Mouse (Mus musculus): ENCODE results near the gene Pld3. TPM values are rescaled to one million over a fixed set of nuclear protein-coding genes. Genes with fewer than 3 reads are reported as not detected.

The Pld3 gene
- polyA plus RNA-seq, 1 experiment: 280 TPM

GRCm38 (mm10) chr7:27489270-27489869, 63.6 kb downstream of the Pld3 start:
- H3K36me3 ChIP-seq (ENCODE audit: control insufficient read depth, insufficient read depth, low read length): peaks cover 7% of the 10 kb centered on the region
- 95% methylated on average over 25 of the region's 25 CpGs for WGBS
- H3K27me3 ChIP-seq (ENCODE audit: control insufficient read depth, insufficient read depth, low read length): no peaks in the 10 kb centered on the region
- H3K27ac ChIP-seq (ENCODE audit: insufficient read depth, low read length): 0 out of 2 replicates have a peak overlapping the region, but pooled peaks have one; percentile 24
- peaks cover 9% of the 10 kb centered on the region for H3K4me1 ChIP-seq (ENCODE audit: control insufficient read depth, insufficient read depth, insufficient read length)
- peak in 1 of 2 experiments; percentile 19 for DNase-seq (ENCODE audit: low read depth in 1 of 2, low spot score in 2 of 2)
- no peak overlapping the region for H3K4me3 ChIP-seq (ENCODE audit: extremely low read depth, insufficient read depth, insufficient read length)
- TF ChIP-seq POLR2A (IDR thresholded peaks at IDR 0.05; ENCODE audit: low read depth, low read length) (no peak), CTCF (IDR thresholded peaks at IDR 0.05; ENCODE audit: extremely low read depth, insufficient read depth, insufficient read length, insufficient replicate concordance) (no peak)

GRCm38 (mm10) chr7:27487740-27488268, 65.2 kb downstream of the Pld3 start:
- peaks cover 9% of the 10 kb centered on the region for H3K4me1 ChIP-seq (ENCODE audit: control insufficient read depth, insufficient read depth, insufficient read length)
- peak in 1 of 2 experiments; percentile 18 for DNase-seq (ENCODE audit: low read depth in 1 of 2, low spot score in 2 of 2)
- 9% methylated on average over 13 of the region's 13 CpGs for WGBS
- H3K27ac ChIP-seq (ENCODE audit: insufficient read depth, low read length): peak overlapping the region; percentile 93
- TF ChIP-seq CTCF (IDR thresholded peaks at IDR 0.05; ENCODE audit: extremely low read depth, insufficient read depth, insufficient read length, insufficient replicate concordance) (no peak), POLR2A (IDR thresholded peaks at IDR 0.05; ENCODE audit: low read depth, low read length) (no peak)
- no peaks in the 10 kb centered on the region for H3K27me3 ChIP-seq (ENCODE audit: control insufficient read depth, insufficient read depth, low read length)
- H3K4me3 ChIP-seq (ENCODE audit: extremely low read depth, insufficient read depth, insufficient read length): peak overlapping the region; percentile 78
- peaks cover 7% of the 10 kb centered on the region for H3K36me3 ChIP-seq (ENCODE audit: control insufficient read depth, insufficient read depth, low read length)

- peak within 1 kb of the TSS; percentile 93 for H3K27ac ChIP-seq (ENCODE audit: insufficient read depth, low read length)
- TF ChIP-seq CTCF (IDR thresholded peaks at IDR 0.05; ENCODE audit: extremely low read depth, insufficient read depth, insufficient read length, insufficient replicate concordance) (peak; percentile 42; the same call in 1 of the 2 replicates), POLR2A (IDR thresholded peaks at IDR 0.05; ENCODE audit: low read depth, low read length) (peak; percentile 99)
- WGBS: under 1% methylated on average over 75 of the region's 80 CpGs
- peaks cover 7% of the 10 kb centered on the region for H3K36me3 ChIP-seq (ENCODE audit: control insufficient read depth, insufficient read depth, low read length)
- peak within 1 kb of the TSS; percentile 78 for H3K4me3 ChIP-seq (ENCODE audit: extremely low read depth, insufficient read depth, insufficient read length)
- peak; percentile 98 to 100 for DNase-seq (ENCODE audit: low read depth in 1 of 2, low spot score in 2 of 2)
- H3K27me3 ChIP-seq (ENCODE audit: control insufficient read depth, insufficient read depth, low read length): no peaks in the 10 kb centered on the region
- H3K4me1 ChIP-seq (ENCODE audit: control insufficient read depth, insufficient read depth, insufficient read length): peaks cover 9% of the 10 kb centered on the region
Measured at GRCm38 (mm10) chr7:27486770-27487697, 66.0 kb downstream of the Pld3 start, which contains the start of gene Sertad1. Gene Sertad1 (plus strand): TSS chr7:27486910.

GRCm38 (mm10) chr7:27486102-27486769, 66.8 kb downstream of the Pld3 start:
- Histone ChIP-seq H3K27ac (ENCODE audit: insufficient read depth, low read length) (peak overlapping the region; percentile 78), H3K4me1 (ENCODE audit: control insufficient read depth, insufficient read depth, insufficient read length) (peaks cover 13% of the 10 kb centered on the region), H3K36me3 (ENCODE audit: control insufficient read depth, insufficient read depth, low read length) (peaks cover 7% of the 10 kb centered on the region), H3K27me3 (ENCODE audit: control insufficient read depth, insufficient read depth, low read length) (no peaks in the 10 kb centered on the region), H3K4me3 (ENCODE audit: extremely low read depth, insufficient read depth, insufficient read length) (peak overlapping the region; percentile 36; the same call in 1 of the 2 replicates)
- whole genome bisulfite sequencing: 2% methylated on average over 13 of the region's 13 CpGs
- TF ChIP-seq POLR2A (IDR thresholded peaks at IDR 0.05; ENCODE audit: low read depth, low read length) (no peak), CTCF (IDR thresholded peaks at IDR 0.05; ENCODE audit: extremely low read depth, insufficient read depth, insufficient read length, insufficient replicate concordance) (no peak)
- DNase-seq (ENCODE audit: low read depth in 1 of 2, low spot score in 2 of 2): no peak

- no peak overlapping the region for H3K4me3 ChIP-seq (ENCODE audit: extremely low read depth, insufficient read depth, insufficient read length)
- TF ChIP-seq POLR2A (IDR thresholded peaks at IDR 0.05; ENCODE audit: low read depth, low read length): no peak
- TF ChIP-seq CTCF (IDR thresholded peaks at IDR 0.05; ENCODE audit: extremely low read depth, insufficient read depth, insufficient read length, insufficient replicate concordance): no peak
- WGBS: 86% methylated on average over 4 of the region's 4 CpGs
- H3K27me3 ChIP-seq (ENCODE audit: control insufficient read depth, insufficient read depth, low read length): no peaks in the 10 kb centered on the region
- H3K27ac ChIP-seq (ENCODE audit: insufficient read depth, low read length): no peak overlapping the region
- DNase-seq (ENCODE audit: low read depth in 1 of 2, low spot score in 2 of 2): no peak
- peaks cover 14% of the 10 kb centered on the region; the same call in 1 of the 2 replicates for H3K4me1 ChIP-seq (ENCODE audit: control insufficient read depth, insufficient read depth, insufficient read length)
- no peaks in the 10 kb centered on the region for H3K36me3 ChIP-seq (ENCODE audit: control insufficient read depth, insufficient read depth, low read length)
Measured at GRCm38 (mm10) chr7:27483860-27484259, 69.2 kb downstream of the Pld3 start.

Other genes starting within 250 kb of the Pld3 start
- 157 and 164 TPM in 2 replicates for gene Ltbp4, start 215.5 kb downstream of the Pld3 start, polyA plus RNA-seq (2012; rRNA removed)
- gene Shkbp1, start 197.2 kb downstream of the Pld3 start, polyA plus RNA-seq (2012; rRNA removed): 130 and 166 TPM in 2 replicates
- gene Gm20479, start 195.8 kb downstream of the Pld3 start, polyA plus RNA-seq (2012; rRNA removed): 0.47 and 0.54 TPM in 2 replicates
- 0.23 and 0.41 TPM in 2 replicates for gene Sptbn4, start 105.5 kb downstream of the Pld3 start, polyA plus RNA-seq (2012; rRNA removed)
- 280 and 330 TPM in 2 replicates for gene Blvrb, start 105.2 kb downstream of the Pld3 start, polyA plus RNA-seq (2012; rRNA removed)
- gene Sertad3, start 79.5 kb downstream of the Pld3 start, polyA plus RNA-seq (2012; rRNA removed): 13.9 and 16.0 TPM in 2 replicates
- gene Sertad1, start 66.3 kb downstream of the Pld3 start, polyA plus RNA-seq (2012; rRNA removed): 21.9 and 33.0 TPM in 2 replicates
- 0.68 and 0.72 TPM in 2 replicates for gene Prx, start 53.9 kb downstream of the Pld3 start, polyA plus RNA-seq (2012; rRNA removed)
- gene Hipk4, start 30.0 kb downstream of the Pld3 start, polyA plus RNA-seq (2012; rRNA removed): 0.28 and 0.47 TPM in 2 replicates
- gene 2310022A10Rik, start within 50 bp of the Pld3 start, polyA plus RNA-seq (2012; rRNA removed): 25.9 and 26.5 TPM in 2 replicates
- gene Akt2, start 38.3 kb upstream of the Pld3 start, polyA plus RNA-seq (2012; rRNA removed): 48.7 and 48.8 TPM in 2 replicates
- not detected in 2 replicates for gene Ttc9b, start 100.7 kb upstream of the Pld3 start, polyA plus RNA-seq (2012; rRNA removed)
- gene Map3k10, start 121.4 kb upstream of the Pld3 start, polyA plus RNA-seq (2012; rRNA removed): 16.1 and 22.2 TPM in 2 replicates
- gene Zfp607b, start 136.1 kb upstream of the Pld3 start, polyA plus RNA-seq (2012; rRNA removed): 0.06 and 0.13 TPM in 2 replicates
- gene Zfp60, start 178.2 kb upstream of the Pld3 start, polyA plus RNA-seq (2012; rRNA removed): 1.2 TPM in 2 replicates

Data from spleen, adult 2 months (tissue).